Mouse (Mus musculus) intestine, postnatal 0 days (tissue): ENCODE results near the gene Gna12. TPM values are rescaled to one million over a fixed set of nuclear protein-coding genes. Genes with fewer than 3 reads are reported as not detected.

Source experiments
- ATAC-seq: fragments of 200-750 bp; cut with Nextera tagmentation; 2 replicates; pipeline ENCODE4 v1.8.0; 2017; ENCODE audit warnings: mild to moderate bottlenecking, moderate TSS enrichment, moderate library complexity
- H3K27ac ChIP-seq: fragments of 300-500 bp; sonication (generic); 2 replicates; pipeline ENCODE4 v1.5.1; 2014; ENCODE audit warnings: mild to moderate bottlenecking, low read depth, low read length, moderate library complexity
- H3K27me3 ChIP-seq: fragments of 300-500 bp; sonication (generic); replicated peaks from 2 replicates; pipeline ENCODE4 v1.6.1; 2014; ENCODE audit warnings: low read length, mixed read lengths; ENCODE audit not compliant: control insufficient read depth, insufficient read depth
- H3K36me3 ChIP-seq: fragments of 300-500 bp; sonication (generic); 2 replicates; pipeline ENCODE4 v1.6.1; 2014; ENCODE audit warnings: mild to moderate bottlenecking, moderate library complexity; ENCODE audit not compliant: control insufficient read depth, insufficient read depth
- H3K4me1 ChIP-seq: fragments of 300-500 bp; sonication (generic); replicated peaks from 2 replicates; pipeline ENCODE4 v1.6.1; 2014; ENCODE audit warnings: antibody characterized with exemption, low read length, mixed read lengths; ENCODE audit not compliant: control insufficient read depth, insufficient read depth
- H3K4me2 ChIP-seq: fragments of 300-500 bp; sonication (generic); replicated peaks from 2 replicates; pipeline ENCODE4 v1.6.1; 2014; ENCODE audit warnings: low read depth, mild to moderate bottlenecking, moderate library complexity
- H3K4me3 ChIP-seq: fragments of 300-500 bp; sonication (generic); 2 replicates; pipeline ENCODE4 v1.5.1; 2014; ENCODE audit warnings: low read depth, low read length
- H3K9ac ChIP-seq: fragments of 300-500 bp; sonication (generic); 2 replicates; pipeline ENCODE4 v1.6.1; 2014; ENCODE audit warnings: mild to moderate bottlenecking, low read depth, low read length
- H3K9me3 ChIP-seq: fragments of 300-500 bp; sonication (generic); 2 replicates; pipeline ENCODE4 v1.6.1; 2016; ENCODE audit warnings: mixed run types; ENCODE audit not compliant: control insufficient read depth
- CTCF ChIP-seq: sonication (generic); IDR thresholded peaks from 2 replicates; pipeline ENCODE4 v1.5.1; 2016; ENCODE audit warnings: low read depth, mild to moderate bottlenecking, control low read depth, antibody characterized with exemption, moderate library complexity
- WGBS: fragments of 180-500 bp; shearing (Covaris S2); extraction: QIAGEN DNeasy Blood & Tissue Kit; methylation state at CpG from one replicate; pipeline ENCODE4 v1.1.7; 2014; 5-methylcytosine and 5-hydroxymethylcytosine counted together
- polyA plus RNA-seq: library from polyadenylated mRNA; unstranded; fragments of >200 nt; fragmentation: Nextera tagmentation; extraction: Ambion mirVana; gene quantifications from 2 replicates; pipeline ENCODE4 v1.2.1, GENCODE M21; 2015

Gene Gna12
- polyA plus RNA-seq, 1 experiment from 2014 or later, result 13.8 TPM

DNA sequence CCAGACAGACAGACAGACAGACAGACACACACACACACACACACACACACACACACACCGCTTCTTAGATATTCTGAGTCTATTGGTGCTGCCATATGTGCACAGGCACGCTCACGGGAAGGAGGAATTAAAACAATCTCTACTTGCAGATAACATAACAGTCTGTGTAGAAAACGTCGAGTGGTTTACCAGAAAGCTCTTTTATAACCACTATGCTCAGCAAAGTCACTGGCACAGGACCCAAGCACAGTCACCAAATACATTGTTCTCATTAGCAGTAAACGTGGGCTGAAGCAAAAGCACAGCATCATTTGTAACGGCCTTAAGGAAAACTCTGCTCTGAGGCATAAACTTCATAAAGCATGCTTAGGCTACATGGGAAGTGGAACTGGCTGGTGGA, 6.1 kb downstream of the Gna12 start:
- no peak for ATAC-seq
- 70% methylated on average over 7 of the region's 7 CpGs for WGBS

DNA sequence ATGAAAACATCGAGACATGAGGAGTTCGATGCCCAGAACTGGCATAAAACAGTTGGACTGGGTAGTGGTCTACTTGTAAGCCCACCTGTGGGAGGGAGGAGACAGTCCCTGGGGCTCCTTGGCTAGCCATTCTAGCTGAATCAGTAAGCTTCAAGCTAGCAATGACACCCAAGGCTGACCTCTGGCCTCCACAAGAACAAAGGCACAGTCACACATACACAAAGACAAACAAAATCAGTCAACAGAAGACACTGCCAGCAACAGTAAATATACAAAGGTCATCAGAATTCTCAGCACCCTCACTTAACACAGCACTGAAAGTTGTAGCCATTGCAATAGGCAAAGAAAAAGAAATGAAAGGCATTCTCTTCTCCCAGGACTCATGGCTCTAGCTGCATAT, 6.8 kb downstream of the Gna12 start:
- WGBS, result 89% methylated on average over 2 of the region's 2 CpGs
- Histone ChIP-seq H3K36me3 (no peaks in the 10 kb centered on the region), H3K9me3 (no peaks in the 10 kb centered on the region), H3K4me1 (no peaks in the 10 kb centered on the region), H3K9ac (no peak overlapping the region), H3K27me3 (no peaks in the 10 kb centered on the region), H3K4me3 (no peak overlapping the region), H3K4me2 (no peak overlapping the region), H3K27ac (no peak overlapping the region)
- no peak for TF ChIP-seq CTCF
- no peak for ATAC-seq

More for the DNA sequence above, 6.1 kb downstream of the Gna12 start:
- no peaks in the 10 kb centered on the region for H3K27me3 ChIP-seq
- no peaks in the 10 kb centered on the region for H3K36me3 ChIP-seq
- no peak overlapping the region for H3K4me3 ChIP-seq
- no peak overlapping the region for H3K27ac ChIP-seq
- 0 out of 2 replicates have a peak, but pooled peaks cover 3% of the 10 kb centered on the region for H3K4me1 ChIP-seq
- no peak overlapping the region for H3K4me2 ChIP-seq
- H3K9ac ChIP-seq, result no peak overlapping the region
- TF ChIP-seq CTCF, result no peak
- no peaks in the 10 kb centered on the region for H3K9me3 ChIP-seq

- no peak overlapping the region for H3K9ac ChIP-seq
- WGBS, result 83% methylated on average over 4 of the region's 4 CpGs
- no peaks in the 10 kb centered on the region for H3K9me3 ChIP-seq
- H3K27ac ChIP-seq, result no peak overlapping the region
- ATAC-seq, result no peak
- no peaks in the 10 kb centered on the region for H3K36me3 ChIP-seq
- H3K4me2 ChIP-seq, result no peak overlapping the region
- no peaks in the 10 kb centered on the region for H3K4me1 ChIP-seq
- no peak overlapping the region for H3K4me3 ChIP-seq
- no peaks in the 10 kb centered on the region for H3K27me3 ChIP-seq
- TF ChIP-seq CTCF, result no peak
Measured at GRCm38 (mm10) chr5:140821951-140822350, 8.3 kb downstream of the Gna12 start.

DNA sequence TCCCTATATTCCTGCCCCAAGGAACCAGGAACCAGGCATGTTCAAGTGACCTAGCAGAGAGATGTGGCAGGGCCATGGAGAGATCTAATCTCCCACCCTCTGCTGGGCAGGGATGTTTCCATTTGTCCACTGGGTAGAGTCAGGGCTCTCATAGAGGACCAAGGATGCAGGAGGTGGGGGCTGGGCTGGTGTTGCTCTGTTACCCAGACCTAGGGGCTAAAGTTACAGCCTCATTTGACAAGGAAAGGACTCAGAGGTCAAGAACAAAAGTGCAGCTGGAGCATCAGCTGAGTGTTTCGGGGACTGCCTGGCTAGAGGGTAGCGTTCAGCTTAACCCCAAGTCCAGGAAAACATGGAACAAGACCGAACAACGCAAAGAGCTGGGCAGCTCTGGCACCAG, 9.7 kb downstream of the Gna12 start:
- TF ChIP-seq CTCF, result no peak
- no peak for ATAC-seq
- H3K9ac ChIP-seq, result no peak overlapping the region
- H3K4me3 ChIP-seq, result no peak overlapping the region
- no peaks in the 10 kb centered on the region for H3K9me3 ChIP-seq
- H3K4me1 ChIP-seq, result no peaks in the 10 kb centered on the region
- no peak overlapping the region for H3K27ac ChIP-seq
- H3K27me3 ChIP-seq, result no peaks in the 10 kb centered on the region
- 85% methylated on average over 4 of the region's 4 CpGs for WGBS
- no peaks in the 10 kb centered on the region for H3K36me3 ChIP-seq
- no peak overlapping the region for H3K4me2 ChIP-seq

GRCm38 (mm10) chr5:140819594-140819993, 10.6 kb downstream of the Gna12 start:
- WGBS, result 64% methylated on average over 4 of the region's 4 CpGs
- ATAC-seq, result no peak
- Histone ChIP-seq H3K4me1 (no peaks in the 10 kb centered on the region), H3K36me3 (no peaks in the 10 kb centered on the region), H3K4me2 (no peak overlapping the region), H3K27ac (no peak overlapping the region), H3K27me3 (no peaks in the 10 kb centered on the region), H3K9me3 (no peaks in the 10 kb centered on the region), H3K9ac (no peak overlapping the region), H3K4me3 (no peak overlapping the region)
- TF ChIP-seq CTCF, result no peak

- Histone ChIP-seq H3K4me2 (no peak overlapping the region), H3K9ac (no peak overlapping the region), H3K36me3 (no peaks in the 10 kb centered on the region), H3K4me3 (no peak overlapping the region), H3K4me1 (no peaks in the 10 kb centered on the region), H3K27ac (no peak overlapping the region), H3K9me3 (no peaks in the 10 kb centered on the region), H3K27me3 (no peaks in the 10 kb centered on the region)
- 84% methylated on average over 5 of the region's 5 CpGs for WGBS
- ATAC-seq, result no peak
- TF ChIP-seq CTCF, result no peak
Measured at GRCm38 (mm10) chr5:140818482-140819076, 11.7 kb downstream of the Gna12 start.
